Mouse (Mus musculus) erythroblast, embryonic 14.5 days (primary cell): ENCODE data around the gene Ankrd11. TPM values are rescaled to one million over a fixed set of nuclear protein-coding genes. Genes with fewer than 3 reads are reported as not detected.
"Not testable (repeated sequence)": the region's sequence is repeated elsewhere in the genome, so short reads cannot be mapped to it uniquely, and the experiment has no call there.

ENCODE experiments used
- H3K27me3 ChIP-seq: 2 replicates; pipeline ENCODE4 v1.6.1; 2012; ENCODE audit warnings: inconsistent platforms; ENCODE audit not compliant: control insufficient read depth
- H3K36me3 ChIP-seq: 2 replicates; pipeline ENCODE4 v1.6.1; 2012; ENCODE audit warnings: mild to moderate bottlenecking, inconsistent platforms; ENCODE audit not compliant: control insufficient read depth
- H3K4me1 ChIP-seq: 2 replicates; pipeline ENCODE4 v1.6.1; 2012; ENCODE audit warnings: inconsistent platforms; ENCODE audit not compliant: control insufficient read depth
- H3K4me3 ChIP-seq: replicated peaks from 2 replicates; pipeline ENCODE3; 2012; ENCODE audit warnings: moderate library complexity, mild to moderate bottlenecking, inconsistent platforms
- H3K9me3 ChIP-seq: 2 replicates; pipeline ENCODE4 v1.6.1; 2012; ENCODE audit warnings: low read length, inconsistent platforms, mixed read lengths; ENCODE audit not compliant: control insufficient read depth
- GATA1 ChIP-seq: IDR thresholded peaks from 2 replicates; pipeline ENCODE4 v1.6.1; 2012; ENCODE audit warnings: low read length, inconsistent platforms, mixed read lengths
- TAL1 ChIP-seq: IDR thresholded peaks from 3 replicates; pipeline ENCODE4 v1.6.1; 2012; ENCODE audit warnings: low read length, inconsistent platforms, mixed read lengths
- polyA plus RNA-seq: library from polyadenylated mRNA; stranded (reverse); fragments of >175 nt; gene quantifications from 2 replicates; pipeline ENCODE4 v1.2.3, GENCODE M21; 2012

Ankrd11 gene
- polyA plus RNA-seq, 1 experiment: 6.3 TPM

- TF ChIP-seq GATA1 (no peak), TAL1 (no peak)
- Histone ChIP-seq H3K27me3 (no peaks in the 10 kb centered on the region), H3K36me3 (peaks cover 37% of the 10 kb centered on the region), H3K9me3 (no peaks in the 10 kb centered on the region), H3K4me3 (no peak overlapping the region), H3K4me1 (peaks cover 70% of the 10 kb centered on the region)
These were observed 9.3 kb downstream of the Ankrd11 start for GRCm38 (mm10) chr8:123032730-123033129.

- H3K27me3 ChIP-seq: no peaks in the 10 kb centered on the region
- H3K4me3 ChIP-seq: no peak overlapping the region
- H3K9me3 ChIP-seq: no peaks in the 10 kb centered on the region
- peaks cover 57% of the 10 kb centered on the region for H3K4me1 ChIP-seq
- TF ChIP-seq TAL1: no peak
- no peak for TF ChIP-seq GATA1
- peaks cover 38% of the 10 kb centered on the region for H3K36me3 ChIP-seq
These were observed 10.6 kb downstream of the Ankrd11 start for GRCm38 (mm10) chr8:123031321-123031978.

DNA sequence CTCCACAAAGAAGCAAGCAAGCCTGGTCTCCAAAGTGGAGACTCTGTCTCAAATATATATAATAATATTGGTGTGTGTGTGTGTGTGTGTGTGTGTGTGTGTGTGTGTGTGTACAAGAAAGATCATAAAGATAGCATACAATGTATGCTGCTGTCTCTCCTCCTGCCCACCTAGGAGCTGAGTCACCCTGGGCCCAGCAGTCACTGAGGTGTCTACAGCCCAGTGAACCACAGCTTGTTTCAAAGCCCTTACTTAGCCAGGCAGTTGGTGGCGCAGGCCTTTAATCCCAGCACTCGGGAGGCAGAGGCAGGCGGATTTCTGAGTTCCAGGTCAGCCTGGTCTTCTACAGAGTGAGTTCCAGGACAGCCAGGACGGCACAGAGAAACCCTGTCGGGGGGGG, 12.0 kb downstream of the Ankrd11 start:
- not testable (repeated sequence) for H3K27me3 ChIP-seq, H3K4me3 ChIP-seq, H3K9me3 ChIP-seq
- peaks cover 55% of the 10 kb centered on the region for H3K4me1 ChIP-seq
- H3K36me3 ChIP-seq: peaks cover 33% of the 10 kb centered on the region

GRCm38 (mm10) chr8:123027786-123028185, 14.3 kb downstream of the Ankrd11 start:
- H3K27me3 ChIP-seq: no peaks in the 10 kb centered on the region
- no peaks in the 10 kb centered on the region for H3K9me3 ChIP-seq
- H3K4me3 ChIP-seq: no peak overlapping the region
- H3K36me3 ChIP-seq: peaks cover 31% of the 10 kb centered on the region
- peaks cover 40% of the 10 kb centered on the region for H3K4me1 ChIP-seq
- no peak for TF ChIP-seq TAL1
- no peak for TF ChIP-seq GATA1

GRCm38 (mm10) chr8:123025951-123026351, 16.1 kb downstream of the Ankrd11 start:
- no peaks in the 10 kb centered on the region for H3K27me3 ChIP-seq
- no peak overlapping the region for H3K4me3 ChIP-seq
- H3K9me3 ChIP-seq: no peaks in the 10 kb centered on the region
- H3K4me1 ChIP-seq: peaks cover 42% of the 10 kb centered on the region
- peaks cover 28% of the 10 kb centered on the region for H3K36me3 ChIP-seq
- no peak for TF ChIP-seq TAL1
- no peak for TF ChIP-seq GATA1

DNA sequence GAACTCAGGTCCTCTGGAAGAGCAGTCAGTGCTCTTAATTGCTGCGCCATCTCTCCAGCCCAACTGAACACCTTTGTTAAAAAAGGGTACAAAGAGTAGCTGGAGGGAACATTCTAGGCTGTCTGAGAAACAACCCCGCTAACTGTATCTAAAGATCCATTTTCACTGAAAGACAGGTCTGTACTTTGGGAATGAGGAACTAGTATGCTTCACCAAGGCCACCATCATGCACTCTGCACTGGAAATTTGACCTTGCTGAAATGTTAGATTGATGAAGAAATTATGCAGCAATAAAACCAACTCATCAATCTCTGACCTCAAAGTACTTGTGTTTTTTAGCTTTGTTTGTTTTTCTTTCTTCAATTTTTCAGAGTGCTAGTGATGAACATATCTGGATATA, 17.9 kb downstream of the Ankrd11 start:
- Histone ChIP-seq H3K9me3 (no peaks in the 10 kb centered on the region), H3K36me3 (peaks cover 21% of the 10 kb centered on the region), H3K4me3 (no peak overlapping the region), H3K4me1 (peaks cover 43% of the 10 kb centered on the region), H3K27me3 (no peaks in the 10 kb centered on the region)
- TF ChIP-seq GATA1 (no peak), TAL1 (no peak)

- Histone ChIP-seq H3K4me1 (peaks cover 46% of the 10 kb centered on the region), H3K9me3 (no peaks in the 10 kb centered on the region), H3K36me3 (peaks cover 26% of the 10 kb centered on the region), H3K4me3 (no peak overlapping the region), H3K27me3 (no peaks in the 10 kb centered on the region)
- TF ChIP-seq GATA1: no peak
- no peak for TF ChIP-seq TAL1
These were observed 19.4 kb downstream of the Ankrd11 start for GRCm38 (mm10) chr8:123022727-123023126.

GRCm38 (mm10) chr8:123021259-123021658, 20.8 kb downstream of the Ankrd11 start:
- peaks cover 44% of the 10 kb centered on the region for H3K4me1 ChIP-seq
- H3K4me3 ChIP-seq: no peak overlapping the region
- TF ChIP-seq TAL1 (no peak), GATA1 (no peak)
- H3K36me3 ChIP-seq: peaks cover 40% of the 10 kb centered on the region
- no peaks in the 10 kb centered on the region for H3K27me3 ChIP-seq
- H3K9me3 ChIP-seq: no peaks in the 10 kb centered on the region

GRCm38 (mm10) chr8:123020859-123021258, 21.2 kb downstream of the Ankrd11 start:
- H3K4me1 ChIP-seq: peaks cover 41% of the 10 kb centered on the region
- no peaks in the 10 kb centered on the region for H3K27me3 ChIP-seq
- no peak overlapping the region for H3K4me3 ChIP-seq
- H3K36me3 ChIP-seq: peaks cover 44% of the 10 kb centered on the region
- H3K9me3 ChIP-seq: no peaks in the 10 kb centered on the region
- TF ChIP-seq TAL1: no peak
- no peak for TF ChIP-seq GATA1

- Histone ChIP-seq H3K36me3 (peaks cover 46% of the 10 kb centered on the region), H3K4me3 (no peak overlapping the region), H3K4me1 (peaks cover 34% of the 10 kb centered on the region), H3K27me3 (no peaks in the 10 kb centered on the region), H3K9me3 (no peaks in the 10 kb centered on the region)
- TF ChIP-seq GATA1 (no peak), TAL1 (no peak)
These were observed 22.0 kb downstream of the Ankrd11 start for GRCm38 (mm10) chr8:123020084-123020483.
